Mouse (Mus musculus): ENCODE measurements at regions not wholly inside any gene's neighbourhood (a gene's known extent, or its start where the extent isn't known, plus 50 kb on each side); places are given as distances from the start of the nearest gene placed in this dataset.

DNA sequence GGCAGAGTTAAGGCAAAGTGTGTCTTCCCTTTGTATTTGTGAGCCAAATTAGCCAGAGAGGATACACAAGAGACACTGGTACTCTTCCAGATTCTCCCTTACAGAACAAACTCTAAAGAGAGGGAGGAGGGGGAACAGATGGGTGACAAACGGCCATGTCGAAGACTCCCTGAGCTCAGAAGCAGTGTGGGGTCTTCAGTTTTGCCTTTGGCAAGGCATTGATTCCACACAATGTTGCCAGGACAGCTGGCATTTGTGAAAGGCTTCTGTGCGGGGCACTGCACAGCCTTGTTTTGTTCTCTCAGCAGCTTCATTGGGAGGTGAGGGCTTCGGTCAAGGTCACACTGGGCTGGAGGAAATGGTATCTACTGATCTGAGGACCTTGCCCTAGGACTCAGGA, 253.9 kb downstream of the Sipa1l2 start:
- Histone ChIP-seq H3K9me3 (replicated peaks; ENCODE audit: low read length) (no peaks in the 10 kb centered on the region), H3K4me3 (replicated peaks in 1 of 3; ENCODE audit: low read depth in 2 of 3, low read length in 2 of 3, poor library complexity in 1 of 3) (no peak overlapping the region), H3K4me2 (ENCODE audit: insufficient read depth, low read depth, poor library complexity, severe bottlenecking) (no peak overlapping the region), H3K27ac (ENCODE audit: insufficient read depth, low read depth) (no peak overlapping the region), H3K9ac (ENCODE audit: insufficient read depth, low read depth) (no peak overlapping the region), H3K36me3 (replicated peaks in 1 of 2; ENCODE audit: control insufficient read depth in 1 of 2, insufficient read depth in 1 of 2, low read length in 1 of 2) (no peaks in the 10 kb centered on the region), H3K27me3 (replicated peaks) (no peaks in the 10 kb centered on the region), H3K4me1 (ENCODE audit: control insufficient read depth in 1 of 2, insufficient read depth in 2 of 2) (peaks cover 0 to 12% of the 10 kb centered on the region in 2 experiments; a peak in 2 of 4 replicates), H3K79me2 (replicated peaks; ENCODE audit: control insufficient read depth, extremely low read depth, insufficient read depth, poor library complexity, severe bottlenecking) (no peaks in the 10 kb centered on the region)
- no peak for DNase-seq (ENCODE audit: extremely low read depth)
- in situ Hi-C loops (cut with MboI; ENCODE audit: low pct_ligation_motif_present, low pct_unique_long_range_greater_than_20kb, low sequenced_read_pairs): no loop called here
- no peak for TF ChIP-seq PAX5 (IDR thresholded peaks at IDR 0.05; ENCODE audit: low read length)
- TF ChIP-seq MXI1 (IDR thresholded peaks at IDR 0.05; ENCODE audit: low read depth, low read length): no peak
- TF ChIP-seq POLR2AphosphoS2 (IDR thresholded peaks at IDR 0.05; ENCODE audit: low read depth, low read length): no peak
- no peak for TF ChIP-seq MYC (IDR thresholded peaks at IDR 0.05; ENCODE audit: low read depth, low read length)
- TF ChIP-seq ZMIZ1 (IDR thresholded peaks at IDR 0.05; ENCODE audit: low read depth, low read length): no peak
- no peak for TF ChIP-seq HCFC1 (IDR thresholded peaks at IDR 0.05; ENCODE audit: low read depth, low read length)
- no peak for TF ChIP-seq SIN3A (IDR thresholded peaks at IDR 0.05; ENCODE audit: low read length)
- no peak for TF ChIP-seq UBTF (IDR thresholded peaks at IDR 0.05; ENCODE audit: low read depth, low read length)
- TF ChIP-seq POLR2A (IDR thresholded peaks at IDR 0.05; ENCODE audit: low read depth, low read length): no peak
- no peak for TF ChIP-seq USF1 (IDR thresholded peaks at IDR 0.05; ENCODE audit: low read depth, low read length)
- TF ChIP-seq ELF1 (IDR thresholded peaks at IDR 0.05; ENCODE audit: low read depth, low read length): no peak
- no peak for TF ChIP-seq ZC3H11A (IDR thresholded peaks at IDR 0.05; ENCODE audit: low read depth, low read length)
- TF ChIP-seq MEF2A (IDR thresholded peaks at IDR 0.05; ENCODE audit: borderline replicate concordance, low read depth, low read length): no peak
- no peak for TF ChIP-seq BHLHE40 (IDR thresholded peaks at IDR 0.05; ENCODE audit: low read depth, low read length)
- TF ChIP-seq CHD1 (IDR thresholded peaks at IDR 0.05; ENCODE audit: low read depth, low read length): no peak
- no peak for TF ChIP-seq RCOR1 (conservative IDR thresholded peaks at IDR 0.05; ENCODE audit: low read depth, low read length)
- TF ChIP-seq ETS1 (conservative IDR thresholded peaks at IDR 0.05; ENCODE audit: low read depth, low read length): no peak
- dilution Hi-C loops (cut with MboI; ENCODE audit: extremely low pct_ligation_motif_present, extremely low pct_unique_long_range_greater_than_20kb, low sequenced_read_pairs): no loop called here

DNA sequence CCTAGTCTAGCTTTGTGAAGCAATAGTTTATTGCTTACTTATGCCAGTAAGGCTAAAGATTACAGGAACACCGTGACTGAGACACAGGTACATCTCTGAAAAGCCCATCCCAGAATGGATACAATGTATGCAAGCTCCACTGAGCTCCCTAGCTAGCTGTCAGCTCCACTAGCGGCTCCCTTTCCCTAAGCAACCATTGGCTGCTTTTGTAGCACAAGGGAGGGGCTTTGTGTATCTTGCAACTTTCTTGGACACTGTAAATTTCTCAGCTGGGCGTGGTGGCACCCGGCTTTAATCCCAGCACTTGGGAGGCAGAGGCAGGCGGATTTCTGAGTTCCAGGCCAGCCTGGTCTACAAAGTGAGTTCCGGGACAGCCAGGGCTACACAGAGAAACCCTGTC, 254.6 kb downstream of the Sipa1l2 start:
- no peak for DNase-seq (ENCODE audit: extremely low read depth)
- H3K4me3 ChIP-seq (replicated peaks in 1 of 3; ENCODE audit: low read depth in 2 of 3, low read length in 2 of 3, poor library complexity in 1 of 3): no peak overlapping the region
- no peak overlapping the region for H3K27ac ChIP-seq (ENCODE audit: insufficient read depth, low read depth)
- H3K36me3 ChIP-seq (replicated peaks in 1 of 2; ENCODE audit: control insufficient read depth in 1 of 2, insufficient read depth in 1 of 2, low read length in 1 of 2): no peaks in the 10 kb centered on the region
- peaks cover 0 to 13% of the 10 kb centered on the region in 2 experiments; a peak in 2 of 4 replicates for H3K4me1 ChIP-seq (ENCODE audit: control insufficient read depth in 1 of 2, insufficient read depth in 2 of 2)
- in situ Hi-C loops (cut with MboI; ENCODE audit: low pct_ligation_motif_present, low pct_unique_long_range_greater_than_20kb, low sequenced_read_pairs) (no loop called here), dilution Hi-C loops (cut with MboI; ENCODE audit: extremely low pct_ligation_motif_present, extremely low pct_unique_long_range_greater_than_20kb, low sequenced_read_pairs) (no loop called here)
- no peaks in the 10 kb centered on the region for H3K79me2 ChIP-seq (replicated peaks; ENCODE audit: control insufficient read depth, extremely low read depth, insufficient read depth, poor library complexity, severe bottlenecking)
- no peaks in the 10 kb centered on the region for H3K27me3 ChIP-seq (replicated peaks)
- no peak overlapping the region for H3K4me2 ChIP-seq (ENCODE audit: insufficient read depth, low read depth, poor library complexity, severe bottlenecking)
- no peak overlapping the region for H3K9ac ChIP-seq (ENCODE audit: insufficient read depth, low read depth)
- TF ChIP-seq HCFC1 (IDR thresholded peaks at IDR 0.05; ENCODE audit: low read depth, low read length) (no peak), MAX (IDR thresholded peaks at IDR 0.05; ENCODE audit: low read length) (no peak), UBTF (IDR thresholded peaks at IDR 0.05; ENCODE audit: low read depth, low read length) (no peak), MYC (IDR thresholded peaks at IDR 0.05; ENCODE audit: low read depth, low read length) (no peak), RAD21 (IDR thresholded peaks at IDR 0.05; ENCODE audit: low read depth, low read length) (no peak), PAX5 (IDR thresholded peaks at IDR 0.05; ENCODE audit: low read length) (no peak), SIN3A (IDR thresholded peaks at IDR 0.05; ENCODE audit: low read length) (no peak), ZNF384 (IDR thresholded peaks at IDR 0.05; ENCODE audit: low read depth, low read length) (no peak), BHLHE40 (IDR thresholded peaks at IDR 0.05; ENCODE audit: low read depth, low read length) (no peak), JUN (IDR thresholded peaks at IDR 0.05; ENCODE audit: insufficient read depth, low read depth, low read length) (no peak), POLR2AphosphoS2 (IDR thresholded peaks at IDR 0.05; ENCODE audit: low read depth, low read length) (no peak), KAT2A (IDR thresholded peaks at IDR 0.05; ENCODE audit: insufficient replicate concordance, low read length) (no peak), E2F4 (IDR thresholded peaks at IDR 0.05; ENCODE audit: insufficient replicate concordance, low read depth, low read length) (no peak), MEF2A (IDR thresholded peaks at IDR 0.05; ENCODE audit: borderline replicate concordance, low read depth, low read length) (no peak), MXI1 (IDR thresholded peaks at IDR 0.05; ENCODE audit: low read depth, low read length) (no peak), MAFK (IDR thresholded peaks at IDR 0.05; ENCODE audit: insufficient replicate concordance, low read length) (no peak), ETS1 (conservative IDR thresholded peaks at IDR 0.05; ENCODE audit: low read depth, low read length) (no peak), CHD2 (IDR thresholded peaks at IDR 0.05; ENCODE audit: low read length) (no peak)
- H3K9me3 ChIP-seq (replicated peaks; ENCODE audit: low read length): no peaks in the 10 kb centered on the region

Measured in CH12.LX (cell line).